Mouse (Mus musculus) inflammation-experienced regulatory T-cells, adult 16 weeks (primary cell): ENCODE results near the gene Aph1c. TPM values are rescaled to one million over a fixed set of nuclear protein-coding genes. Genes with fewer than 3 reads are reported as not detected.

Source experiments
- polyA plus RNA-seq: library from polyadenylated mRNA; unstranded; fragments of 100-300 nt; shearing (Covaris generic); gene quantifications from one replicate; pipeline ENCODE4 v1.2.1, GENCODE M21; 2017

The Aph1c gene
- polyA plus RNA-seq: 0.67 TPM

DNA sequence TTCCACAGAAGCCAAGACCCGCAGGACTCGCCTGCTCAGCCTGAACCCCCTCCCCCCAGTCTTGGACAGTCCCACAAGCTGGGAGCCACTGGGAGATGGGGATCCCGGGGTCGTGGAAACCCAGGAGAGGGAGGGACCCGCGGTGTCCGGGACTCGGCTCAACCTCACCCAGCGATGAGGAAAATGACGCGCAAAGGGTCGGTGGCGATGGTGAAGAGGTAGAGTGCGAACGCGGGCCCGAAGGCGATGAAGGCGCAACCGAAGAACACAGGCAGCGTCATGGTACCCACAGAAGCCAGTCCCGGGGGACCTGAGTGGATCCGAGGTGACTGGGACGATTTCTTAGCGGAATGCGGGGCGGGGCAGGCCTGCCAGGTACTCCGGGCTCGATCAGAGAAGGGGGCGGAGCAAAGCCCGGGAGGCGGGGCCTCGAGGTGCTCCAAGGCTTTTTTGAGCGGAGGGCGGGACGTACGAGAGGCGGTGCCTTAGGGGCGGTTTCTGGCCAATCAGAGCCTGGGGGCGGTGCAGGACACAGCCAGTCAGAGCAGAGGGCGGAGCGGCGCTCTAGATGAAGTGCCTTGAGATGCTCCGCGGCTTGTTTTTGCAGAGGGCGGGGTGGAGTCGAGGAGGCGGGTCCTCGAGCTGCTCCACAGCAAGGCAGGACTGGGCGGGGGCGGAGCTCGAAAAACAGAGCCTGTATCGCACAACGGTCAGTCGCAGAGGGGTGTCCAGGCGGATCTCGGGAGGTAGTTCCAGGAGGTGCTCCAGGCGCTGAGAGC, at the start of gene Aph1c:
Gene Aph1c (minus strand): TSS at position 409 of the 779 bp plus-strand sequence.

DNA sequence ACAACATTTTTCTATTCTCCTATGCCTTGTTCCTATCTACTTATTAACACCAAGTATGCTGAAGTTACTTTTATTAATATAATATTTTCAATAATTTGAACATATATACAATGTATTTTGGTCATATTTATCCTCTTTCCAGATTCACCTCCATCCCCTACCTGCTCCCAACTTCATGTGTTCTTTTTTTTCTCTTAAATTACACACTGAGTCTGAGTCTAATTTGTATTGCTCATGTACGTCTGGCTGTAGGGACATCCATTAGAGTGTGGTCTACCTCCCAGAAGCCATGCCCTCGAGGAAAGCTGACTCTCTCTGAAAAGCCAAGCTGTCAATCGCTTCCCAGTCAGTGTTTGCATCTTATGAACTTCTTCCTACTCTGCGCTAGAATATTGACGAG, 37.8 kb downstream of the Aph1c start, which contains the start of gene Gm10647:
Gene Gm10647 (plus strand): TSS at position 301 of the 400 bp plus-strand sequence.

DNA sequence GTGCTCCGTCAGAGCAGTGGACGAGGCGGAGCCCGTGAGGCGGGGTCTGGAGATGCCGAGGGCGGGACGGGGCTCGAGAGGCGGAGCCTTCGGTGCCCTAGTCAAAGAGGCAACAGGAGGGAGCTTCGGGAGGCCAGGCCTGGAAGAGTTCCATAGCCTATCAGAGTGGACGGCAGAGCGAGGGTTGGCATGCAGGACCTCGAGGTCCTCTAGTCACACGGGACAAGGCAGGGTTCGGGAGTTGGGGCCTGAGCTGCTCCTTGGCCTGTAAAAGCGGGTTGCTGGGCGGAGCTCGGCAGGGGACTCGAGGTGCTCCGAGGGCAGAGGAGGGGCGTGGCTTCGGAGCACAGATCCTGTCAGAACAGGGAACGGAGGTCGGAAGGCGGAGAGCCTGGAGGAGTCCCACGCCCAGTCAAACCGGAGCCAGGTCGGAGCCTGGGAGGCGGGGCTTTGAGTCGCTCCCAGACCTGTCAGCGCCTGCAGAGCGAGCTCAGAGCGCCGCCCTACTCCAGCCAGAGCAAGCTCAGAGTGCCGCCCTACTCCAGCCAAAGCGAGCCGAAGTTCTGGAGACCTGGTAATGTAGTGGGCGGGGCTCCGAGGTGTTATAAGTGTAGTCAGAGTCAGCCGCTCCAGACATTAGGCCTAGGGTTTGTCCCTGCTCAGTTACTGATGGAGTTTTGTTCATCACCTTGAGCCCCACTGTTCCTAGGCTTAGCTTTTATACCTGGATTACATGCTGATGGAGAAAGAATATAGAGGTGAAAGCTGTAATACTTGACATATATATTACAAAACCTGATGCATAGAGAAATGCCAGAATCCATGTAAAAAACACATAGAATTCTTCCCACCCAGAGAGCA, 38.8 kb downstream of the Aph1c start, which contains the start of gene Aph1b:
Gene Aph1b (minus strand): TSS at position 27 of the 861 bp plus-strand sequence.

Other genes with a start within 250 kb of the Aph1c start
- 191 TPM for gene Usp3, start 241.6 kb downstream of the Aph1c start, polyA plus RNA-seq
- 6.1 TPM for gene Car12, start 121.0 kb downstream of the Aph1c start, polyA plus RNA-seq
- gene Aph1b, start 39.2 kb downstream of the Aph1c start, polyA plus RNA-seq: 2.5 TPM
- gene Gm10647, start 37.7 kb downstream of the Aph1c start, polyA plus RNA-seq: not detected
- 202 TPM for gene Rab8b, start 85.0 kb upstream of the Aph1c start, polyA plus RNA-seq
- 215 TPM for gene Rps27l, start 111.4 kb upstream of the Aph1c start, polyA plus RNA-seq
- gene Lactb, start 140.8 kb upstream of the Aph1c start, polyA plus RNA-seq: 3.5 TPM
- 34.8 TPM for gene Tpm1, start 214.7 kb upstream of the Aph1c start, polyA plus RNA-seq